Mouse (Mus musculus): ENCODE measurements at regions not wholly inside any gene's neighbourhood (a gene's known extent, or its start where the extent isn't known, plus 50 kb on each side); places are given as distances from the start of the nearest gene placed in this dataset.

GRCm38 (mm10) chr6:91573487-91573886, 57.8 kb downstream of the Lsm3 start:
- CTCF ChIA-PET = no interaction called here

- CTCF ChIA-PET = interaction anchor here (1.5 kb wide), 1 partner anchor 166 kb away, joined by 4 read pairs; no protein-coding TSS in a partner anchor
These were observed 58.7 kb downstream of the Lsm3 start for GRCm38 (mm10) chr6:91574414-91574813.

GRCm38 (mm10) chr6:91575662-91576364, 60.1 kb downstream of the Lsm3 start:
- CTCF ChIA-PET = interaction anchor here (0.9 to 1.5 kb wide), 2 partner anchors 165 to 167 kb away, joined by 3 to 4 read pairs; no protein-coding TSS in a partner anchor

- CTCF ChIA-PET = interaction anchor here (0.6 kb wide), 1 partner anchor 175 kb away, joined by 3 read pairs; no protein-coding TSS in a partner anchor
These were observed 61.2 kb downstream of the Lsm3 start for GRCm38 (mm10) chr6:91576906-91577305.

GRCm38 (mm10) chr6:91579666-91580065, 63.9 kb downstream of the Lsm3 start:
- CTCF ChIA-PET = no interaction called here

GRCm38 (mm10) chr6:91580607-91581006, 64.9 kb downstream of the Lsm3 start:
- CTCF ChIA-PET = no interaction called here

GRCm38 (mm10) chr6:91582338-91582737, 66.6 kb downstream of the Lsm3 start:
- CTCF ChIA-PET = interaction anchor here (0.6 to 0.7 kb wide), 2 partner anchors 164 to 296 kb away, joined by 5 to 8 read pairs; partner anchors contain the start of gene Ccdc174

- CTCF ChIA-PET = no interaction called here
These were observed 67.6 kb downstream of the Lsm3 start for GRCm38 (mm10) chr6:91583346-91583745.

GRCm38 (mm10) chr6:91585543-91585942, 69.8 kb downstream of the Lsm3 start:
- CTCF ChIA-PET = no interaction called here

- CTCF ChIA-PET = no interaction called here
These were observed 73.5 kb downstream of the Lsm3 start for GRCm38 (mm10) chr6:91589181-91589580.

- CTCF ChIA-PET = no interaction called here
These were observed 74.7 kb downstream of the Lsm3 start for GRCm38 (mm10) chr6:91590395-91590794.

- CTCF ChIA-PET = no interaction called here
These were observed 75.3 kb downstream of the Lsm3 start for GRCm38 (mm10) chr6:91590806-91591571.

- CTCF ChIA-PET = no interaction called here
These were observed 76.9 kb downstream of the Lsm3 start for GRCm38 (mm10) chr6:91592651-91593050.

GRCm38 (mm10) chr6:91598942-91599341, 83.2 kb downstream of the Lsm3 start:
- CTCF ChIA-PET = no interaction called here

- CTCF ChIA-PET = no interaction called here
These were observed 83.7 kb upstream of the Slc6a6 start for GRCm38 (mm10) chr6:91600116-91600515.

GRCm38 (mm10) chr6:91606634-91607215, 77.1 kb upstream of the Slc6a6 start:
- CTCF ChIA-PET = no interaction called here

GRCm38 (mm10) chr6:91607613-91608272, 76.1 kb upstream of the Slc6a6 start:
- CTCF ChIA-PET = no interaction called here

- CTCF ChIA-PET = no interaction called here
These were observed 74.2 kb upstream of the Slc6a6 start for GRCm38 (mm10) chr6:91609671-91610070.

GRCm38 (mm10) chr6:91615022-91615421, 68.8 kb upstream of the Slc6a6 start:
- CTCF ChIA-PET = no interaction called here

- CTCF ChIA-PET = interaction anchor here (0.5 kb wide), 1 partner anchor 98 kb away, joined by 17 read pairs; no protein-coding TSS in a partner anchor
These were observed 67.3 kb upstream of the Slc6a6 start for GRCm38 (mm10) chr6:91616541-91616940.

- CTCF ChIA-PET = interaction anchor here (0.5 kb wide), 1 partner anchor 98 kb away, joined by 17 read pairs; no protein-coding TSS in a partner anchor
These were observed 66.7 kb upstream of the Slc6a6 start for GRCm38 (mm10) chr6:91617031-91617596.

- CTCF ChIA-PET = no interaction called here
These were observed 66.2 kb upstream of the Slc6a6 start for GRCm38 (mm10) chr6:91617685-91618084.
